Comparison of ENCODE assay signal across 28 mouse cellular contexts in genomic region chr3:123191602-123192001, GRCm38 (mm10). TPM values are rescaled to one million over a fixed set of nuclear protein-coding genes. Genes with fewer than 3 reads are reported as not detected.
DNase-seq lines count a peak whose midpoint lies in the region; ATAC-seq and TF ChIP-seq lines count a peak whose summit lies in the region.
"Had no signal": no experiment of that assay in that cellular context is flagged by ENCODE, and none has a peak within 500 bp of the region (broad histone marks: within the 10 kb centered on the region; RNA-seq: fewer than 3 reads in every experiment).

No protein-coding gene starts in this region.

- no peak for TF ChIP-seq POLR2A in heart, adult 2 months (IDR thresholded peaks at IDR 0.05; ENCODE audit: insufficient read depth, low read depth, low read length)

- H3K36me3 ChIP-seq in heart, adult 2 months (ENCODE audit: control insufficient read depth, insufficient read depth, low read length): peaks cover 18% of the 10 kb centered on the region
- H3K36me3 ChIP-seq: embryonic facial prominence, embryonic 13.5 days; embryonic facial prominence, embryonic 15.5 days; forebrain, embryonic 10.5 days; forebrain, embryonic 12.5 days; G1E had no signal

- TF ChIP-seq EP300 in heart, adult 2 months (IDR thresholded peaks at IDR 0.05; ENCODE audit: insufficient read depth, low read depth, low read length): no peak

- intact Hi-C loops in heart, adult 2 months (cut with DNase I): loop anchor here (5.0 kb wide), 1 partner anchor 36 kb away; no protein-coding TSS in a partner anchor
- intact Hi-C loops in left cerebral cortex, adult 2 months (cut with DNase I): loop anchor here (5.0 kb wide), 1 partner anchor 799 kb away; no protein-coding TSS in a partner anchor

- no peak overlapping the region for H3K9ac ChIP-seq in heart, adult 2 months (ENCODE audit: low read depth, low read length)
- H3K9ac ChIP-seq: embryonic facial prominence, embryonic 13.5 days; embryonic facial prominence, embryonic 15.5 days; forebrain, embryonic 12.5 days had no signal

- H3K27me3 ChIP-seq in heart, adult 2 months (ENCODE audit: control insufficient read depth, insufficient read depth, low read length): no peaks in the 10 kb centered on the region
- H3K27me3 ChIP-seq: CH12.LX; embryonic facial prominence, embryonic 13.5 days; embryonic facial prominence, embryonic 15.5 days; forebrain, embryonic 12.5 days; Patski had no signal

- H3K27ac ChIP-seq in heart, adult 2 months: no peak overlapping the region; the same call in 1 of the 2 replicates
- no peak overlapping the region for H3K27ac ChIP-seq in left cerebral cortex, adult 2 months
- H3K27ac ChIP-seq: embryonic facial prominence, embryonic 13.5 days; embryonic facial prominence, embryonic 15.5 days; forebrain, embryonic 10.5 days; forebrain, embryonic 12.5 days had no signal

- peak; percentile 49 for DNase-seq in heart, adult 11 months
- DNase-seq in heart, adult 2 months: no peak
- no peak for DNase-seq in left cerebral cortex, adult 2 months (ENCODE audit: extremely low spot score in 1 of 2, low spot score in 2 of 2)
- no peak for DNase-seq in thymus, postnatal 4 days
- DNase-seq: adrenal gland, adult 8-10 months; adrenal gland, postnatal 14 days; adrenal gland, postnatal 36 days; B cell, adult 2 months; cerebellum, adult 11-12 months; cerebellum, adult 2 months; cerebellum, adult 9-10 months; cerebellum, postnatal 10 days; cerebellum, postnatal 25 days; embryo, embryonic 11 days had no signal

- no peak overlapping the region for H3K4me3 ChIP-seq in heart, adult 2 months
- H3K4me3 ChIP-seq in left cerebral cortex, adult 2 months: no peak overlapping the region
- H3K4me3 ChIP-seq: embryonic facial prominence, embryonic 13.5 days; embryonic facial prominence, embryonic 15.5 days; erythroblast, embryonic 14.5 days; forebrain, embryonic 10.5 days; forebrain, embryonic 12.5 days had no signal

- ATAC-seq in common myeloid progenitor, adult 5-6 weeks (replicated peaks; ENCODE audit: low read depth, poor library complexity, severe bottlenecking): peak; percentile 72
- ATAC-seq in megakaryocyte progenitor cell, adult 5-6 weeks (replicated peaks; ENCODE audit: poor library complexity): peak; percentile 82
- ATAC-seq: activated CD4-positive, CD25-positive, alpha-beta regulatory T cell, adult 4 months; CD4-positive, CD25-positive, alpha-beta regulatory T cell, adult 4 months; forebrain, embryonic 14.5 days; forebrain, embryonic 16.5 days; Patski had no signal

- TF ChIP-seq CTCF in heart, adult 2 months (IDR thresholded peaks at IDR 0.05): no peak
- TF ChIP-seq CTCF in left cerebral cortex, adult 2 months (IDR thresholded peaks at IDR 0.05): no peak

- H3K4me1 ChIP-seq in heart, adult 2 months (ENCODE audit: control insufficient read depth, insufficient read depth, low read length): peaks cover 2% of the 10 kb centered on the region
- H3K4me1 ChIP-seq: forebrain, embryonic 12.5 days had no signal

- no peaks in the 10 kb centered on the region; the same call in 1 of the 2 replicates for H3K79me2 ChIP-seq in heart, adult 2 months (replicated peaks; ENCODE audit: control insufficient read depth, insufficient read depth, low read length)

RNA-seq across cellular contexts. Expression of gene Synpo2, which starts 44.3 kb away (rescaled TPM):
- 10 to 100 TPM; 85.8 to 97.5 TPM for total RNA-seq in heart, adult 2 months (2021)
- 19.3 and 27.6 TPM in 2 replicates for polyA plus RNA-seq in heart, adult 2 months (2012; rRNA removed)
- total RNA-seq in common myeloid progenitor, adult 5-6 weeks (2017): 2.7 and 4.3 TPM in 2 replicates
- 0.34 and 0.57 TPM in 2 replicates for total RNA-seq in megakaryocyte progenitor cell, adult 5-6 weeks (2015)
- 0.17 and 0.30 TPM in 2 replicates for total RNA-seq in megakaryocyte progenitor cell, adult 5-6 weeks (2017)
- 1 to 10 TPM; 2.7 to 3.0 TPM for total RNA-seq in left cerebral cortex, adult 2 months (2021)
- polyA plus RNA-seq: erythroblast, embryonic 14.5 days; G1E had no signal

Comparison
In these comparisons a context has a peak if more than half of its experiments do, and no peak if none do; other contexts are left out.
1. RNA of gene Synpo2, which starts 44.3 kb away (total RNA-seq): 85.8 to 97.5 TPM in heart, adult 2 months; 2.7 to 3.0 TPM in left cerebral cortex, adult 2 months, 2.7 to 4.3 TPM in common myeloid progenitor, adult 5-6 weeks and 0.17 to 0.57 TPM in megakaryocyte progenitor cell, adult 5-6 weeks; every median in the first group is over 10 times any median in the second.